Mouse (Mus musculus): ENCODE results near the gene Tbc1d15.

DNA sequence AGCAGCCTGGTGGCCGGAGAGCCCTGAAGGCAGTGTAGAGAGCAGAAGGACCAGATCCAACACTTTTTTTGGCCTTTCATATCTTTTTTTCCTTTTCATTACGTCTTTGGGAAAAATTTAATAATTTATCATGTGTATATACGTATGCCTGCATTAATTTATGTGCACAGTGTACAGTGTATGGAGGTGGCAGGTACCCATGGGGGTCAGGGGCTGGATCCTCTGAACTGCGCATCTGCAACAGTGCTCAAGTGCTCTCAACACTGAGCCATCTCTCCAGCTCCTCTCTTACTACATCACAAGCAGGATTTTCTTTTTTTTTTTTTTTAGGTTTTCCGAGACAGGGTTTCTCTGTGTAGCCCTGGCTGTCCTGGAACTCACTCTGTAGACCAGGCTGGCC, 46.3 kb upstream of the Tbc1d15 start:
- TF ChIP-seq CTCF (conservative IDR thresholded peaks at IDR 0.05; ENCODE audit: low read length) (no peak), POU5F1 (IDR thresholded peaks at IDR 0.05; ENCODE audit: borderline replicate concordance, low read length) (no peak), NANOG (IDR thresholded peaks at IDR 0.05; ENCODE audit: borderline replicate concordance, low read length) (no peak)

Data from E14TG2a.4 (cell line).